ENCODE assay signal across 15 mouse cellular contexts in the genomic region with DNA sequence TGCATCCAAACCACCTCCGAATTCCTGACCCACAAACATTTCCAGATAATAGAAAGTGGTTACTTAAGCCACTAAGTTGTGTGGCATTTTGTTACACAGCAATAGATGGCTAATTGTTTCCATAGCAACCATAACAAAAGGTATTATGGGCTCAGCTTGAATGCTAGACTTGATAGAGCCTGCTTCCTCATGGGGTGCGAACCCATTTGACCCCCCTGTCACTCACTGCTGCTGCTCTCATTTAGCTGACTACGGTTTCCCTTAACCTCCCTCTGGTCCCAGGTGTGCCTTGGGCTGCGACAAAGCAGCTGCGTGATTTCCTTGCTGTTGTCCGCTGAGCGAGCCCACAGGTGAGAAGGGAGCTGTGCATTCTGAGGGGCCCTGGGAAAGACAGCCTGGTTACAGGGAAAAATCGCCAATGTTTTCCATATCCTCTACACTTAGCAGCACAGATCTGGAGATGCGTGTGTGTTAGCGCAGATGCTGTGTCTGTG.
DNase-seq lines count a peak whose midpoint lies in the region; ATAC-seq and TF ChIP-seq lines count a peak whose summit lies in the region.
"Had no signal": no experiment of that assay in that cellular context is flagged by ENCODE, and none has a peak within 500 bp of the region (broad histone marks: within the 10 kb centered on the region; RNA-seq: fewer than 3 reads in every experiment).

No protein-coding gene starts in this region.

- WGBS in embryonic facial prominence, embryonic 10.5 days: 49% methylated on average over 10 of the region's 10 CpGs
- 33% methylated on average over 10 of the region's 10 CpGs for WGBS in hindbrain, embryonic 11.5 days
- WGBS in midbrain, embryonic 13.5 days: 28% methylated on average over 10 of the region's 10 CpGs

- no peak for TF ChIP-seq CTCF in brain, embryonic 14.5 days (IDR thresholded peaks at IDR 0.05; ENCODE audit: borderline replicate concordance, extremely low read depth, insufficient read depth, insufficient read length)

- no peaks in the 10 kb centered on the region for H3K36me3 ChIP-seq in embryonic facial prominence, embryonic 10.5 days (replicated peaks)
- no peaks in the 10 kb centered on the region for H3K36me3 ChIP-seq in hindbrain, embryonic 11.5 days (ENCODE audit: control insufficient read depth, insufficient read depth, low read length)
- H3K36me3 ChIP-seq in midbrain, embryonic 13.5 days: no peaks in the 10 kb centered on the region
- H3K36me3 ChIP-seq: embryonic facial prominence, embryonic 13.5 days; limb, embryonic 13.5 days had no signal

- 0 out of 2 replicates have a peak overlapping the region, but pooled peaks have one; percentile 27 for H3K27ac ChIP-seq in embryonic facial prominence, embryonic 10.5 days (replicated peaks)
- no peak overlapping the region for H3K27ac ChIP-seq in hindbrain, embryonic 11.5 days (ENCODE audit: low read depth, low read length)
- H3K27ac ChIP-seq in midbrain, embryonic 13.5 days: no peak overlapping the region
- H3K27ac ChIP-seq: embryonic facial prominence, embryonic 13.5 days; limb, embryonic 13.5 days had no signal

- no peak for TF ChIP-seq POLR2A in brain, embryonic 14.5 days (IDR thresholded peaks at IDR 0.05; ENCODE audit: borderline replicate concordance, extremely low read depth, insufficient read depth, insufficient read length, poor library complexity, severe bottlenecking)

- H3K4me1 ChIP-seq in embryonic facial prominence, embryonic 10.5 days: peaks cover 12% of the 10 kb centered on the region
- 0 out of 2 replicates have a peak, but pooled peaks cover 3% of the 10 kb centered on the region for H3K4me1 ChIP-seq in hindbrain, embryonic 11.5 days (replicated peaks; ENCODE audit: control insufficient read depth, insufficient read depth, low read length)
- peaks cover 14% of the 10 kb centered on the region for H3K4me1 ChIP-seq in midbrain, embryonic 13.5 days (replicated peaks)
- H3K4me1 ChIP-seq: embryonic facial prominence, embryonic 13.5 days; limb, embryonic 13.5 days had no signal

- no peaks in the 10 kb centered on the region for H3K27me3 ChIP-seq in embryonic facial prominence, embryonic 10.5 days (replicated peaks; ENCODE audit: low read depth, poor library complexity, severe bottlenecking)
- H3K27me3 ChIP-seq in hindbrain, embryonic 11.5 days (ENCODE audit: control insufficient read depth, insufficient read depth, low read length): no peaks in the 10 kb centered on the region
- 0 out of 2 replicates have a peak, but pooled peaks cover 3% of the 10 kb centered on the region for H3K27me3 ChIP-seq in midbrain, embryonic 13.5 days
- H3K27me3 ChIP-seq: embryonic facial prominence, embryonic 13.5 days; limb, embryonic 13.5 days had no signal

- no peak overlapping the region for H3K9ac ChIP-seq in hindbrain, embryonic 11.5 days (ENCODE audit: low read depth, low read length)
- H3K9ac ChIP-seq in midbrain, embryonic 13.5 days (replicated peaks): no peak overlapping the region
- H3K9ac ChIP-seq: embryonic facial prominence, embryonic 13.5 days; limb, embryonic 13.5 days; lung, embryonic 14.5 days had no signal

- ATAC-seq in hindbrain, embryonic 11.5 days (ENCODE audit: low FRiP score): peak; percentile 57
- ATAC-seq in midbrain, embryonic 13.5 days: peak; percentile 79

- no peak overlapping the region; the same call in 1 of the 2 replicates for H3K4me2 ChIP-seq in hindbrain, embryonic 11.5 days (replicated peaks; ENCODE audit: low read depth, low read length)
- peak overlapping the region; percentile 10; the same call in 1 of the 2 replicates for H3K4me2 ChIP-seq in midbrain, embryonic 13.5 days (replicated peaks)
- H3K4me2 ChIP-seq: embryonic facial prominence, embryonic 13.5 days; limb, embryonic 13.5 days; lung, embryonic 14.5 days had no signal

- H3K9me3 ChIP-seq in embryonic facial prominence, embryonic 10.5 days: no peaks in the 10 kb centered on the region
- H3K9me3 ChIP-seq in hindbrain, embryonic 11.5 days (ENCODE audit: control insufficient read depth, low read length): no peaks in the 10 kb centered on the region
- no peaks in the 10 kb centered on the region for H3K9me3 ChIP-seq in midbrain, embryonic 13.5 days
- H3K9me3 ChIP-seq: embryonic facial prominence, embryonic 13.5 days; limb, embryonic 13.5 days had no signal

- peak; percentile 64 for DNase-seq in brain, embryonic 14.5 days (ENCODE audit: low read depth)
- DNase-seq in embryonic facial prominence, embryonic 10.5 days (ENCODE audit: low spot score): no peak
- peak; percentile 39 for DNase-seq in hindbrain, embryonic 11.5 days (ENCODE audit: low spot score)
- DNase-seq in adrenal gland, postnatal 10 days: no peak
- no peak for DNase-seq in lung, postnatal 25 days (ENCODE audit: low spot score)
- no peak for DNase-seq in thymus, postnatal 0 days (ENCODE audit: low spot score)
- DNase-seq: cerebellum, adult 2 months; kidney, postnatal 10 days; layer of hippocampus, postnatal 36 days; right cerebral cortex, postnatal 25 days; thymus, postnatal 25 days had no signal

- H3K4me3 ChIP-seq in embryonic facial prominence, embryonic 10.5 days: no peak overlapping the region
- no peak overlapping the region for H3K4me3 ChIP-seq in hindbrain, embryonic 11.5 days (ENCODE audit: low read depth, low read length)
- no peak overlapping the region for H3K4me3 ChIP-seq in midbrain, embryonic 13.5 days (replicated peaks)
- H3K4me3 ChIP-seq: embryonic facial prominence, embryonic 13.5 days; limb, embryonic 13.5 days had no signal

Comparison
In these comparisons a context has a peak if more than half of its experiments do, and no peak if none do; other contexts are left out.
1. DNase-seq: peak in brain, embryonic 14.5 days (single experiment) and hindbrain, embryonic 11.5 days (single experiment); none in embryonic facial prominence, embryonic 10.5 days (single experiment), adrenal gland, postnatal 10 days (single experiment), lung, postnatal 25 days (single experiment) and thymus, postnatal 0 days (single experiment).